Mouse (Mus musculus) hindbrain, postnatal 0 days (tissue): ENCODE results near the gene Slain2. TPM values are rescaled to one million over a fixed set of nuclear protein-coding genes. Genes with fewer than 3 reads are reported as not detected.
"Not testable (repeated sequence)": the region's sequence is repeated elsewhere in the genome, so short reads cannot be mapped to it uniquely, and the experiment has no call there.

ENCODE experiments used
- ATAC-seq: fragments of 200-750 bp; cut with Nextera tagmentation; 2 replicates; pipeline ENCODE4 v1.8.0; 2017; ENCODE audit warnings: mild to moderate bottlenecking, moderate TSS enrichment, moderate library complexity
- DNase-seq: peaks from one replicate; pipeline ENCODE4 v3.0.0-alpha.2; 2015; ENCODE audit warnings: low spot score
- H3K27ac ChIP-seq: fragments of 300-500 bp; sonication (generic); 2 replicates; pipeline ENCODE4 v1.5.1; 2014; ENCODE audit warnings: mild to moderate bottlenecking
- H3K27me3 ChIP-seq: fragments of 300-500 bp; sonication (generic); 2 replicates; pipeline ENCODE4 v1.6.1; 2014; ENCODE audit warnings: low read length, mixed read lengths; ENCODE audit not compliant: insufficient read depth
- H3K36me3 ChIP-seq: fragments of 300-500 bp; sonication (generic); 2 replicates; pipeline ENCODE4 v1.6.1; 2014; ENCODE audit warnings: low read length, mixed read lengths; ENCODE audit not compliant: insufficient read depth
- H3K4me1 ChIP-seq: fragments of 300-500 bp; sonication (generic); 2 replicates; pipeline ENCODE4 v1.6.1; 2014; ENCODE audit warnings: antibody characterized with exemption, low read length, mixed read lengths; ENCODE audit not compliant: insufficient read depth
- H3K4me2 ChIP-seq: fragments of 300-500 bp; sonication (generic); 2 replicates; pipeline ENCODE4 v1.6.1; 2014; ENCODE audit warnings: low read depth, mild to moderate bottlenecking, low read length, moderate library complexity, mixed read lengths
- H3K4me3 ChIP-seq: fragments of 300-500 bp; sonication (generic); 2 replicates; pipeline ENCODE4 v1.5.1; 2014; ENCODE audit warnings: low read length
- H3K9ac ChIP-seq: fragments of 300-500 bp; sonication (generic); replicated peaks from 2 replicates; pipeline ENCODE4 v1.6.1; 2014; ENCODE audit warnings: mild to moderate bottlenecking, low read length, moderate library complexity, mixed read lengths
- H3K9me3 ChIP-seq: fragments of 300-500 bp; sonication (generic); 2 replicates; pipeline ENCODE4 v1.6.1; 2016; ENCODE audit warnings: low read length, mixed read lengths
- CTCF ChIP-seq: IDR thresholded peaks from 2 replicates; pipeline ENCODE4 v1.5.1; 2016; ENCODE audit warnings: antibody characterized with exemption, control low read depth, low read depth
- WGBS: fragments of 180-500 bp; shearing (Covaris S2); extraction: QIAGEN DNeasy Blood & Tissue Kit; methylation state at CpG from one replicate; pipeline ENCODE4 v1.1.7; 2014; 5-methylcytosine and 5-hydroxymethylcytosine counted together
- polyA plus RNA-seq: library from polyadenylated mRNA; unstranded; fragments of >200 nt; fragmentation: Nextera tagmentation; extraction: Ambion mirVana; gene quantifications from 2 replicates; pipeline ENCODE4 v1.2.1, GENCODE M21; 2015
- total RNA-seq: library from RNA; depleted of rRNA; stranded (reverse); fragments of >200 nt; gene quantifications from 2 replicates; pipeline ENCODE4 v1.2.3, GENCODE M21; 2014

The Slain2 gene
- total and polyA plus RNA-seq, 2 experiments from 2014 or later, result 10.0 to 37.4 TPM

DNA sequence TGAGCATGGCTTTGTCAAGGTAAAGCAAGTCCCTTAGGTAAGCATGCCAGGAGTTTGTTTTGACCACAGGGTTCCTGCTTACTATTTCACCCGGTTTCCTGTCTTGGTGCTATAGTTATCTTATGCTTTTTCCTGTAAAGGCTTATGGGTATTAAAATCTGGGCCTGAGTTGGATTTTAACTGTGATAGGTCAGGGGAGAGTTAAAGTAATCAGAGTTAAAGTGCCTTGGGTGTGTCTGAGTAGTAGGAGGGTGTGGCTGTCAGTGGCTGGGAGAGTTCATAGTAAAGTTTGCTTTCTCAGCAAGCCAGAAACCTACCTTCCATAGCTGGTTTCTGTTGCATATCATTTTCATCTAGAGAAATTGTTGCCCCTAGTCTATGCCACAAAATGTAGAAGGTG, 2.7 kb downstream of the Slain2 start:
- peaks cover 17% of the 10 kb centered on the region for H3K4me1 ChIP-seq
- H3K9ac ChIP-seq, result peak overlapping the region; percentile 88; the same call in 1 of the 2 replicates
- DNase-seq (no peak), ATAC-seq (no peak)
- H3K36me3 ChIP-seq, result no peaks in the 10 kb centered on the region
- no peak overlapping the region for H3K27ac ChIP-seq
- no peaks in the 10 kb centered on the region for H3K9me3 ChIP-seq
- 65% methylated on average over 1 of the region's 1 CpGs for WGBS
- peak overlapping the region; percentile 59 for H3K4me2 ChIP-seq
- H3K4me3 ChIP-seq, result no peak overlapping the region
- H3K27me3 ChIP-seq, result no peaks in the 10 kb centered on the region
- TF ChIP-seq CTCF, result no peak

DNA sequence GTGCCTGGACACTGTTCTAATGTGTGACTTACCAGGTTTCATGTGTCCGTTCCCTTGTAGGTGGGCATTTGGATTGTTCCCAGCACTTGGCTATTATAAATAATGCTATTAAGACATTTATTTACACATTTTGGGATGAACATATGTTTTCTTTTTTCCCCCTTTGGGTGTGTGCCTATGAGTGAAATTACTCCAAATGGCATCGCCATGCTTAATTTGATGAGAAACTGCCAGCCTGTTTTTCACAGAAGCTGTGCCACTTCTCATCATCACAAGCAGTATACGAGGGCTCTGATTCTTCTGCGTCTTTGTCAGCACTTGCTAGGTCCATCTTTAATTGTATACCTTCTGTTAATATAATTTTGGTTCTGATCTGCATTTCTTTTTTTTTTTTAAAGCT, 6.3 kb downstream of the Slain2 start:
- Histone ChIP-seq H3K9me3 (no peaks in the 10 kb centered on the region), H3K4me2 (no peak overlapping the region), H3K9ac (no peak overlapping the region), H3K27ac (no peak overlapping the region), H3K4me1 (peaks cover 17% of the 10 kb centered on the region), H3K4me3 (no peak overlapping the region), H3K36me3 (no peaks in the 10 kb centered on the region), H3K27me3 (no peaks in the 10 kb centered on the region)
- WGBS, result 72% methylated on average over 4 of the region's 4 CpGs
- ATAC-seq (no peak), DNase-seq (no peak)
- no peak for TF ChIP-seq CTCF

DNA sequence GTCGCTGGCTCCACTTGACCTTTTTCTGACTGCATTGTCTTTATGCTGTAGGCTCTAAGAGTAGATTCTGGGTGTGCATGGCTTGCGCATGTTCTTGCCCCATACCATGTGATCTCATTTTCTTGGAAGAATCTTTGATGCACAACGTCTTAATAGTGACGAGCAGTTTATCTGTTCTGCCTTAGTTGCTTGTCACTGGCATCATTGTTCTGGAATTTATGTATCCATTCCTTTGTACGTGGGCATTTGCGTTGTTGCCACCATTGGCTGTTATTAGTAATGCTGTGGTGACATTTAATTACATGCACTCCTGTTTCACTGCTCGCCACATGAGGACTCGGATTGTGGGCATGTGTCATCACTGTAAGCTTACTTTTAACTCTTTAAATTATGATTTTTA, 7.1 kb downstream of the Slain2 start:
- WGBS, result 84% methylated on average over 8 of the region's 8 CpGs

DNA sequence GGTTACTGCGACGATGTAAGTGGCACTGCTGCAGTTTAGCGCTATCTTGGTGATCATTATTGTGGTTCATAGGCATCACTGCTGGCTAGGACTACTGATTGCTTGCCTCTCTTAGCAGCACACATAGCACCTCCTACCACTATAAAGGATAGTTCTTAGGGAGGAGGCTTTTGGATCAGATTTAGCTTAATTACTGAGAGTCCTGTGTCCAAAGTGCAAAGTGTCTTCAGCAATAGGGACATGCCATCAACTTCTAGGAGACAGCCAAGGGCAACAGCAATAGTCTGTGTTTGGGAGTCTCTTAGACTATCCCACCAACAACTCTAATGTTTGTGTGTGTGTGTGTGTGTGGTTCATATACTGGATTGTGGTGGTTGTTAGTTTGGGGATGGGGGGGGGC, 8.7 kb downstream of the Slain2 start:
- no peak for DNase-seq
- H3K4me2 ChIP-seq, result no peak overlapping the region
- H3K36me3 ChIP-seq, result no peaks in the 10 kb centered on the region
- H3K27me3 ChIP-seq, result no peaks in the 10 kb centered on the region
- H3K9me3 ChIP-seq, result no peaks in the 10 kb centered on the region
- ATAC-seq, result no peak
- H3K27ac ChIP-seq, result no peak overlapping the region
- no peak for TF ChIP-seq CTCF
- H3K4me3 ChIP-seq, result no peak overlapping the region
- WGBS, result 93% methylated on average over 3 of the region's 3 CpGs
- H3K4me1 ChIP-seq, result no peaks in the 10 kb centered on the region
- H3K9ac ChIP-seq, result no peak overlapping the region

More for the DNA sequence above, 7.1 kb downstream of the Slain2 start:
- Histone ChIP-seq H3K4me3 (no peak overlapping the region), H3K27ac (no peak overlapping the region), H3K9ac (no peak overlapping the region), H3K4me2 (no peak overlapping the region), H3K36me3 (no peaks in the 10 kb centered on the region), H3K4me1 (peaks cover 15% of the 10 kb centered on the region), H3K27me3 (no peaks in the 10 kb centered on the region), H3K9me3 (no peaks in the 10 kb centered on the region)
- ATAC-seq, result no peak
- TF ChIP-seq CTCF, result no peak
- no peak for DNase-seq

DNA sequence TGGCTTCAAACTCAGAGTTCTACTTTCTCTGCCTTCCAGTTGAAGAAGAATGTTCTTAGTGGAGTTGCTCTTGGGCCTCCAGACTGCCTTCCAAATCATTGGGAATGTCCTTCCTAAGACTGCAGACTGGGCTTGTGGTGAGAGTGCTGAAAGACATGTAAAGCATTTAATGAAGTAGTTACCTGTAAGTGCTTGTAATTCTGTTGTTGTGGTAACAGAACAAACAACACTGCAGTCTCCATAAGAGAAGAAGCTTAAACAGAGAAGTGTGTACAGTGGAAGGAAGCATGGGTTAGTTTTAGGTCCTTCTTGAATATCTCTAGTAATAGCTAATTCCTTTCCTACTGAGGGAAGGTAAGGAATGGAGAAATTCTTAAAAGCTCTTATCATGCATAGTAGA, 13.0 kb downstream of the Slain2 start:
- Histone ChIP-seq H3K9ac (no peak overlapping the region), H3K4me2 (no peak overlapping the region), H3K27ac (no peak overlapping the region), H3K4me3 (no peak overlapping the region), H3K27me3 (no peaks in the 10 kb centered on the region), H3K4me1 (no peaks in the 10 kb centered on the region), H3K36me3 (no peaks in the 10 kb centered on the region), H3K9me3 (no peaks in the 10 kb centered on the region)
- TF ChIP-seq CTCF, result no peak
- ATAC-seq, result no peak
- no peak for DNase-seq

DNA sequence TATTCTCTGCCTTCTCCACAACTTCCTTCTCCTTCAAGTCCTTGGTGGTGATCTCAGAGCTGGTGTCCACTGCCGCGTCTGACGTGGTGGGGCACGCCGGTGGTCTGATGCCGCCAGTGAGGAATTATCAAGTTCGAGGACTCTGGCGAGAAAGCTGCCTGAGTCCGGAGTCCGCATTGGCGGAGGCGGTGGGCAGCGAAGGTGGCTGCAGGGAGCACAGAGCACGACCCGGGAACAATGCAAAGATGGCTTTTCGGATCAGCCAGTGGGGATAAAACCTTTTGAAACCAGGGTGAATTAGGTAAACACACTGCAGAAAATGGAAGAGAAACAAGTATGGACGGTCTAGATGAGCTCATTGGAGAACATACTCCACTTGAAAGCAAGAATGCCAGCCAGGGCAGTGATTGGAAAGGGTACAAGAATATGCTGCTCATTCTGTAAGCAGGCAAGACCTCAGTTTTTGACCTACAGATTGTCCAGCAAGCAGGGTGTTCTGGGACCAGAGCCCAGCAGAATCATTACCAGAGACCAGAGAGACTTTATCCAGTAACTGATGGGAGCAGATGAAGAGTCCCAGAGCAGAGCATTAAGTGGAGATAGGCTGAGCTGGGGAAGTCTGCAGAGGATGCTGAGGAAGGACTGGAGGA, 19.0 kb downstream of the Slain2 start:
- 95% methylated on average over 17 of the region's 17 CpGs for WGBS
- Histone ChIP-seq H3K27me3 (no peaks in the 10 kb centered on the region), H3K9me3 (no peaks in the 10 kb centered on the region), H3K9ac (no peak overlapping the region), H3K4me1 (no peaks in the 10 kb centered on the region), H3K36me3 (no peaks in the 10 kb centered on the region), H3K4me2 (no peak overlapping the region), H3K27ac (no peak overlapping the region), H3K4me3 (no peak overlapping the region)
- no peak for ATAC-seq
- no peak for TF ChIP-seq CTCF
- DNase-seq, result no peak

DNA sequence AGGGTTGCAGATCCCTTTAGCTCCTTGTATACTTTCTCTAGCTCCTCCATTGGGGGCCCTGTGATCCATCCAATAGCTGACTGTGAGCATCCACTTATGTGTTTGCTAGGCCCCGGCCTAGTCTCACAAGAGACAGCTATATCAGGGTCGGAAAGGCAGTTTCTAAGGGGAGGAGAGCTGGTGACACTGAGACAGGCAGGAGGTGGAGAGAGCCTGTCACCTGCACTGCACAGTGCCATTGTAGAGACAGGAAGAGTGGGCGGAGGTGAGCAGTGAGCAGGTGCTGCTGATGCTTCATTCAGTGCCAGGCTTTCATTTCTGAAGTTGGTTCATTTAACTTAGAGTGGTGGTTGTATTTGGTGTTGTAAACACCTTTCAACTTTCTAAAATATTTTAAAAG, 24.3 kb downstream of the Slain2 start:
- not testable (repeated sequence) for H3K27ac ChIP-seq, H3K9me3 ChIP-seq, ATAC-seq, H3K27me3 ChIP-seq, H3K4me1 ChIP-seq, DNase-seq, H3K4me3 ChIP-seq, H3K36me3 ChIP-seq, H3K9ac ChIP-seq, H3K4me2 ChIP-seq
- WGBS, result 95% methylated on average over 3 of the region's 3 CpGs
